Mouse (Mus musculus) adrenal gland, adult 8-10 months (tissue): ENCODE measurements around the gene Mta2. TPM values are rescaled to one million over a fixed set of nuclear protein-coding genes. Genes with fewer than 3 reads are reported as not detected.
"Not testable (repeated sequence)": the region's sequence is repeated elsewhere in the genome, so short reads cannot be mapped to it uniquely, and the experiment has no call there.

Experiments used
- DNase-seq: peaks from one replicate; pipeline ENCODE4 v3.0.0; 2022
- total RNA-seq, 4 experiments: library from RNA; stranded (reverse); gene quantifications; 2 replicates each; pipeline ENCODE4 v1.2.4; 2022

Gene Mta2
- 100 to 1,000 TPM in 2 of 4 experiments, 10 to 100 TPM in 2; 83.4 to 133 (median 102) TPM for total RNA-seq

GRCm38 (mm10) chr19:8941515-8942217, at the start of gene Mta2:
Gene Mta2 (plus strand): TSS chr19:8941875.
- DNase-seq = peak; percentile 93

DNA sequence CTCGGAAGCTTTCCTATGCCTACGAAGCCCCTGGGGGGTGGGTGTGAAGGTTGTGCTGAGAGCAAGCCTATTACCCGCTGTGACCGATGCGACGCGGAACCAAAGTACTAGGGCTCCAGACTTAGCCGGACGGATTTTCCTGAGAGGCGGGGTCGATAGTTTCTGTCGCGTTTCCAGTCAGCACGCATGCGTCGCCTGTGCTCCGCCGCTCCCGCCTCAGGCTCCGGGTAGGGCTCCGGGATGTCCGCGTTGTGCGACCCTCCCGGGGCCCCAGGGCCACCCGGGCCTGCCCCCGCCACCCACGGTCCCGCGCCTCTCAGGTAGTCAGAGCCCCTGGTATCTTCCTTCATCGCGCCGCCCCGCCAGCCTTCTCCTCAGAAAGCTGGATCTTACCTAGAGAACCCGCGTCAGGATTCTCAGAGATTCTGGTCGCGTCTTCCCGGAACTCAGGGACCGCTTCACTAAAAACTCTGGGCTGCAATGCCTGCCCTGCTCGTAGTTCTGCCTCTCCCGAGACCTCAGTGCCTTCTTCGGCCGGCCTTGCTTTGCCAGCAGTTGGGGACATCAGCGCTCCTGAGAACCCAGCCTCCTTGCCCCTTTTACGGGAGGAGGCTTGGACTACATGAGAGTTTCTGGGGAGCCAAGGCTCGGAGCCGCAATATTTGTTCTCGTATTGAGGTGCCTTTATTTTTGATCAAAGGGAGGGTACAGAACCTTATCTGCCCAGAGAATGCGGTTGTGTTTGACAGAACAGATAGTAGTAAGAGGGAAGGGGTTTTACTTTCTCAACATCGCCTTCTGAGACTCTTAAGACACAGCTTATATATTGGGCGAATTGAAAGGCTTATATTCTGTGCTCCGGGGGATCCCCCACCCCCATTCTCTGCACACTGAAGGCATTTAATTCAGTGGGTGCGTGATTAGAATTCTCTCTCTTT, 48.6 kb upstream of the Mta2 start, which contains the start of gene Ints5:
Gene Ints5, plus strand, starts transcription at position 177 of the 938 bp plus-strand sequence.
- DNase-seq = peak; percentile 72

DNA sequence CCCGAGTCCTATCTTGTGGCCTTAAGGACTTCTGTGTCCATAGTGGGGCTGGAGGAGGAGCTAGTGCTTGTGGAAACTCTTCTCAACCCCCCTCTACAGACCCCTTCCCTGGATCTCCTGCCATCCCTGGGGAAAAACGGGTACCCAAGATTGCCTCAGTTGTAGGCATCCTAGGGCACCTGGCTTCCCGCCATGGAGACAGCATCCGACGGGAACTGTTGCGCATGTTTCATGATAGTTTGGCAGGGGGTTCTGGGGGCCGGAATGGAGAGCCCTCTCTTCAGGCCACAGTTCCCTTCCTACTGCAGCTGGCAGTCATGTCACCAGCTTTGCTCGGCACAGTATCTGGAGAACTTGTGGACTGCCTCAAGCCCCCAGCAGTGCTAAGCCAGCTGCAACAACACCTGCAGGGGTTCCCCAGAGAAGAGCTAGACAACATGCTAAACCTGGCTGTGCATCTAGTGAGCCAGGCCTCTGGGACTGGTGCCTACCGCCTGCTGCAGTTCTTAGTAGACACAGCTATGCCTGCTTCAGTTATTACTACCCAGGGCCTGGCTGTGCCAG, 46.2 kb upstream of the Mta2 start:
- no peak for DNase-seq

DNA sequence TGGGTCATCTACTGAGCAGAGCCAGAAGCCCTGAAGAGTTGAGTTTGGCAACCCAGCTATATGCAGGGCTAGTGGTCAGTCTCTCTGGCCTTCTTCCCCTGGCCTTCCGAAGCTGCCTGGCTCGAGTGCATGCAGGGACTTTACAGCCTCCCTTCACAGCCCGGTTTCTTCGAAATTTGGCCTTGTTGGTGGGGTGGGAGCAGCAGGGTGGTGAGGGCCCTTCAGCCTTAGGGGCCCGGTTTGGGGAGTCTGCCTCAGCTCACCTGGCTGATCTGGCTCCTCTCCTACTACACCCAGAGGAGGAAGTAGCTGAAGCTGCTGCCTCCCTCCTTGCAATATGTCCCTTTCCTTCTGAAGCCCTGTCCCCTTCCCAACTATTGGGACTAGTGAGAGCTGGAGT, 45.4 kb upstream of the Mta2 start:
- DNase-seq = not testable (repeated sequence)

DNA sequence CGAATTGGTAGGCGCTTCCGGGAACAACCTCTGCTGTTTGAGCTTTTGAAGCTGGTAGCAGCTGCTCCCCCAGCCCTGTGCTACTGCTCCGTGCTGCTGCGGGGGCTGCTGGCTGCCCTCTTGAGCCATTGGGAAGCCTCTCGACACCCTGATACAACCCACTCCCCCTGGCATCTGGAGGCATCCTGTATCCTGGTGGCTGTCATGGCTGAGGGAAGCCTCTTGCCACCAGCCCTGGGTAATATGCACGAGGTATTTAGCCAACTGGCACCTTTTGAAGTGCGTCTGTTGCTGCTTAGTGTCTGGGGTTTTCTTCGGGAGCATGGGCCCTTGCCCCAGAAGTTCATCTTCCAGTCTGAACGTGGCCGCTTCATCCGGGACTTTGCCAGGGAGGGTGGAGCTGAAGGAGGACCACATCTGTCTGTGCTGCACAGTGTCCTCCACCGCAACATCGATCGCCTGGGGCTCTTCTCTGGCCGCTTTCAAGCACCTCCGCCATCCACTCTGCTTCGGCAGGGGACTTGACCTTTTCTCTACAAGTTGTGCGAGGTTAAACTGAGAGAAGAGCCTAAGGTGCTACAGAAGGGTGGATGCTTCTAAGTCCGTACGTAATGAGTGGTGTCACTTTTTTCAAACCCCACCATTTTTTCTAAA, 44.3 kb upstream of the Mta2 start:
- peak; percentile 51 for DNase-seq

- peak; percentile 96 for DNase-seq
These were observed 43.7 kb upstream of the Mta2 start, which contains the start of gene Ganab for GRCm38 (mm10) chr19:8897865-8898495. Gene Ganab (plus strand): TSS chr19:8898071.

DNA sequence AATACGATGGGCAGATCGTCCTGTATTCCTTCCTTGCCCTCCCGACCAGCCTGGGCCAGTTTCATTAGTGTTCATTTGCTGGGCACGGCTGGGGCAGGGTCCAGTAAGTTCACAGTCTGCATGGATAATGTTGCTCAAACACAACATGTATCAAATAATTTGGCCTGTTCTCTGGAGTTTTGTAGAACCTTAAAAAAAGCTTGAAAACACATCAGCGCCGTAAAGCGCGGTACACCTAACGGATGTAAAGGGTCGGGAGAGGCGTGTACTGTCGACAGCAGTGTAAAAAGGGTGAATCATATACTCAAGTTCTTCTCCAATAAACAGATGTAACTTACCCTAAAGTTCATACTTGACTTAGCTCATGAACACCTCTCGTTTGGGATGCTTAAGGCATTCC, 43.1 kb upstream of the Mta2 start:
- no peak for DNase-seq

DNA sequence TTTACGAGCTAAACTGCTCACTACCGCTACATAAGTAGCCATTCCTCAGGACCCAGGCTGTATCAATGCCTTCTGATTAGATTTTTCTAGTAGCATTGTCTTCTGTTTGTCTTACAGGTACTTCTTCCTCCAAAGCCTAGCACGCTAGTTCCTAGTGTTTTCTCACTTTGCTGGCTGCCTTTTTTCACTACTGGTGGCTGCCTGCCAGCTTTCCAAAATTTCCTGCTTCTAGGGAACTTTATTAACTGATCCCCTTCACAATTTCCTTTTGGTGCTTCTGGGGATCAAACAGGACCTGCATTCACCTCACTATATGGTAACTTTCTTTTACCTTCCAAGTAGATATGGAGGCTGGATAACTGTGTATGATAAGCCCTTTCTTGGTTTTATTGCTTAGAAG, 42.6 kb upstream of the Mta2 start:
- DNase-seq = no peak

DNA sequence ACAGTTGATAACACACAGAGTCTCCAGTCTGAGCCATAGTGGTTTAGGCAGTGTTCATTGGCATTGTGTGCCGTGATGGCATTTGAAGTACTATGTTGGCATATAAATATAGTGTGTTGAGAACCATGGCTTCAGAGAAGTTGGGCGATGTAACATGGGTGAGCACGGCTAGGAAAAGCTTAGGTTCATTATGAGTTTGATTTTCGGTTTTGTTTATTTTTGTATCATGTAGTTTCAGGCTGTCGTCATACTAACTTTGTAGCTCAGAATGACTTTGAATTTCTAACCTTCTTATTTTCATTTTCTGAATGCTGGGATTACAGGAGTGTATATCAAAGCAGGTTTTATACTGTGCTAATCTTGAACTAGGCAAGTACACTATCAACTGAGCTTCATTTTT, 38.3 kb upstream of the Mta2 start:
- DNase-seq = no peak

GRCm38 (mm10) chr19:8908531-8908930, 33.1 kb upstream of the Mta2 start:
- no peak for DNase-seq

DNA sequence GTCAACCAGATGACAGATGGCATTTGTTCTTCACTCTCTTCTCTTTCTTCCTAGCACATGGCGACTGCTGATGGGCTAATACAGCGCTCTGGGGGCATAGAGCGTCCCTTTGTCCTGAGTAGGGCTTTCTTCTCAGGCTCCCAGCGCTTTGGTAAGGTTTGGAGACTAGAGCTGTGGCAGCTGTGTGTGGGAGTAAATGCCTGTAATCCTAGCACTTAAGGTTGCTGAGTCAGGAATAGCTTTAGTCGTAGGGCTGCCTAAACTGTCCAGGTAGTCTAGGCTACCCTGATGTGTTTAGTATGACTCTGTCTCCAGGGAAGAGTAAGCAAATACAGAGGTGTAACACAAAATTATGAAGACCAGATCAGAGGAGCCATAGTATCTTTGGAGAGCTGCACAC, 29.9 kb upstream of the Mta2 start:
- no peak for DNase-seq

GRCm38 (mm10) chr19:8914212-8914611, 27.5 kb upstream of the Mta2 start:
- DNase-seq = no peak

GRCm38 (mm10) chr19:8919000-8919399, 22.7 kb upstream of the Mta2 start:
- no peak for DNase-seq

- DNase-seq = no peak
These were observed 22.0 kb upstream of the Mta2 start for GRCm38 (mm10) chr19:8919684-8920072.

- DNase-seq = peak; percentile 95
These were observed 21.5 kb upstream of the Mta2 start, which contains the start of gene B3gat3 for GRCm38 (mm10) chr19:8920073-8920736. Gene B3gat3 (plus strand): TSS chr19:8920374.

- DNase-seq = no peak
These were observed 20.8 kb upstream of the Mta2 start for GRCm38 (mm10) chr19:8920836-8921291.

GRCm38 (mm10) chr19:8921741-8922140, 19.9 kb upstream of the Mta2 start:
- DNase-seq = no peak

DNA sequence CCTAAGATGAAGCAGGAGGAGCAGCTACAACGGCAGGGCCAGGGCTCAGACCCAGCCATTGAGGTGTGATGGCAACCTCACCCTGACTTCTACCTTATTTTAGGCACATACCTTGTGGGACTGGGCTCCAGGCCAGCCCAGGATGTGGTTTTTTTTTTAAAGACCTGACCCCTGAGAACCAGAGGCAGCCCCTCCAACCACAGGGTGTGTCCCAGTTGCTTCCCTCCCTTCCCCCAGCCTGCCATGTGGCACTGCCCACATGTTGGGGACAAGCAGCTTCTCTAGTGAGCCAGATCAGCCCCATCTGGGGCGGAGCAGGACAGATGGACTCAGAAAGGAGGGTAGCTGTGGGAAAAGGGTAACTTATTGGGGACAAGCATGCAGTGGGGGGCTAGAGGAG, 14.9 kb upstream of the Mta2 start:
- DNase-seq = no peak

DNA sequence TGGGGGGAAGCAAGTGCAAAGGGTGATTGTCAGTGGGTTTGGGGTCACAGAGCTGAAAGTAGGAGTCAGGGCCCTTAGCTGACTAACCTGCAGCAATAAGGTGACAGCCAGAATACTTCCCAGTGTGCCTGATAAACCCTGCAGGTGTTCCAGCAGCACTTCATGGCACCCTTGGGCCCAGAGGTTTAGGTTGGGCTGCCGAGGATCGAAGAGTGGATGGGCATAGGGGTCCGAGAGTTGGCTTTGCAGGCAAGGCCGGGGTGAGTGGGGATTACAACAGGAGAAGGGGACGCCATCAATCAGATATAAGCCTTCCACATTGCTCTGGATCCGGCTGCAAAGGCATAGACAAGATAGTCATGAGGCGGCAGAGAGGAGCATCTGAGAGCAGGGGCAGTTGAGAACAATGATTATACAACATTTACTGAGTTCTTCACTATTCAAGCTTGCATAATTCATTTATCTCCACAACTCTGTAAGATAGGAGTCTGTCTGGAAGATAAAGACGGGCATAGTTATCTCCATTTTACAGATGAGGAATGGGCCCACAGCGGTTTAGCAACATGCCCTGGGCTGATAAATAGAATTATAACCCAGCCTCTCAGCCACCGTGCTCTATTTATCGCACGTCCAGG, 13.7 kb upstream of the Mta2 start:
- no peak for DNase-seq

GRCm38 (mm10) chr19:8928689-8929223, 12.9 kb upstream of the Mta2 start:
- DNase-seq = peak; percentile 53
